11 mouse cellular contexts compared by ENCODE assay signal in genomic region chr9:31315983-31316382, GRCm38 (mm10). TPM values are rescaled to one million over a fixed set of nuclear protein-coding genes. Genes with fewer than 3 reads are reported as not detected.
DNase-seq lines count a peak whose midpoint lies in the region; ATAC-seq lines count a peak whose summit lies in the region.
"Had no signal": no experiment of that assay in that cellular context is flagged by ENCODE, and none has a peak within 500 bp of the region (broad histone marks: within the 10 kb centered on the region; RNA-seq: fewer than 3 reads in every experiment).

No protein-coding gene starts in this region.

- DNase-seq in forebrain, embryonic 14.5 days (ENCODE audit: low spot score): peak; percentile 50
- DNase-seq in forebrain, embryonic 11.5 days (ENCODE audit: low spot score): no peak
- DNase-seq in midbrain, embryonic 10.5 days (ENCODE audit: low spot score): no peak
- peak; percentile 52 for DNase-seq in retina, embryonic 14.5 days (ENCODE audit: low spot score)
- no peak for DNase-seq in heart, embryonic 10.5 days (ENCODE audit: low spot score)
- DNase-seq: embryo, embryonic 11 days; gastrocnemius, postnatal 10 days had no signal

- H3K36me3 ChIP-seq in forebrain, embryonic 14.5 days (ENCODE audit: control insufficient read depth, insufficient read depth, low read length): no peaks in the 10 kb centered on the region
- no peaks in the 10 kb centered on the region for H3K36me3 ChIP-seq in forebrain, embryonic 11.5 days (ENCODE audit: control insufficient read depth, insufficient read depth, low read length)
- 0 out of 2 replicates have a peak, but pooled peaks cover 3% of the 10 kb centered on the region for H3K36me3 ChIP-seq in midbrain, embryonic 13.5 days
- H3K36me3 ChIP-seq in midbrain, embryonic 10.5 days: no peaks in the 10 kb centered on the region; the same call in 1 of the 2 replicates
- no peaks in the 10 kb centered on the region for H3K36me3 ChIP-seq in hindbrain, embryonic 16.5 days (ENCODE audit: control insufficient read depth, insufficient read depth, low read length)
- peaks cover 2% of the 10 kb centered on the region; the same call in 1 of the 2 replicates for H3K36me3 ChIP-seq in heart, embryonic 10.5 days
- H3K36me3 ChIP-seq: lung, embryonic 15.5 days had no signal

- H3K4me1 ChIP-seq in forebrain, embryonic 14.5 days (ENCODE audit: control insufficient read depth, insufficient read depth, low read length): peaks cover under 1% of the 10 kb centered on the region; the same call in 1 of the 2 replicates
- H3K4me1 ChIP-seq in forebrain, embryonic 11.5 days (replicated peaks; ENCODE audit: control insufficient read depth, insufficient read depth, low read length): peaks cover under 1% of the 10 kb centered on the region; the same call in 1 of the 2 replicates
- peaks cover 17% of the 10 kb centered on the region for H3K4me1 ChIP-seq in midbrain, embryonic 13.5 days (replicated peaks)
- peaks cover 22% of the 10 kb centered on the region for H3K4me1 ChIP-seq in midbrain, embryonic 10.5 days
- peaks cover 2% of the 10 kb centered on the region for H3K4me1 ChIP-seq in hindbrain, embryonic 16.5 days (ENCODE audit: control insufficient read depth, insufficient read depth, low read depth, low read length)
- peaks cover 2% of the 10 kb centered on the region; the same call in 1 of the 2 replicates for H3K4me1 ChIP-seq in heart, embryonic 10.5 days
- H3K4me1 ChIP-seq: lung, embryonic 15.5 days had no signal

- H3K4me3 ChIP-seq in forebrain, embryonic 14.5 days (ENCODE audit: low read depth, low read length): no peak overlapping the region
- H3K4me3 ChIP-seq in forebrain, embryonic 11.5 days (ENCODE audit: low read depth, low read length): no peak overlapping the region
- no peak overlapping the region for H3K4me3 ChIP-seq in midbrain, embryonic 13.5 days (replicated peaks)
- H3K4me3 ChIP-seq in midbrain, embryonic 10.5 days: no peak overlapping the region
- no peak overlapping the region for H3K4me3 ChIP-seq in hindbrain, embryonic 16.5 days (ENCODE audit: low read length)
- no peak overlapping the region for H3K4me3 ChIP-seq in heart, embryonic 10.5 days
- H3K4me3 ChIP-seq: lung, embryonic 15.5 days had no signal

- H3K27ac ChIP-seq in forebrain, embryonic 14.5 days (ENCODE audit: low read depth, low read length): no peak overlapping the region
- H3K27ac ChIP-seq in forebrain, embryonic 11.5 days (ENCODE audit: low read depth, low read length): no peak overlapping the region
- peak overlapping the region; percentile 49 for H3K27ac ChIP-seq in midbrain, embryonic 13.5 days
- H3K27ac ChIP-seq in midbrain, embryonic 10.5 days (replicated peaks): no peak overlapping the region
- H3K27ac ChIP-seq in hindbrain, embryonic 16.5 days (ENCODE audit: low read depth, low read length): peak overlapping the region; percentile 47
- H3K27ac ChIP-seq in heart, embryonic 10.5 days: no peak overlapping the region
- H3K27ac ChIP-seq: lung, embryonic 15.5 days had no signal

- 60% methylated on average over 8 of the region's 8 CpGs for WGBS in forebrain, embryonic 14.5 days
- 66% methylated on average over 8 of the region's 8 CpGs for WGBS in forebrain, embryonic 11.5 days
- 34% methylated on average over 8 of the region's 8 CpGs for WGBS in midbrain, embryonic 13.5 days
- 78% methylated on average over 8 of the region's 8 CpGs for WGBS in midbrain, embryonic 10.5 days
- WGBS in hindbrain, embryonic 16.5 days: 24% methylated on average over 8 of the region's 8 CpGs
- 84% methylated on average over 8 of the region's 8 CpGs for WGBS in heart, embryonic 10.5 days

- no peak overlapping the region for H3K9ac ChIP-seq in forebrain, embryonic 14.5 days (ENCODE audit: low read length)
- no peak overlapping the region for H3K9ac ChIP-seq in forebrain, embryonic 11.5 days (ENCODE audit: low read length)
- H3K9ac ChIP-seq in midbrain, embryonic 13.5 days (replicated peaks): no peak overlapping the region
- 0 out of 2 replicates have a peak overlapping the region, but pooled peaks have one; percentile 19 for H3K9ac ChIP-seq in hindbrain, embryonic 16.5 days (ENCODE audit: low read depth, low read length)
- H3K9ac ChIP-seq: lung, embryonic 15.5 days had no signal

- peak; percentile 40; the same call in 1 of the 2 replicates for ATAC-seq in forebrain, embryonic 14.5 days
- no peak for ATAC-seq in forebrain, embryonic 11.5 days (replicated peaks; ENCODE audit: low FRiP score)
- ATAC-seq in midbrain, embryonic 13.5 days: peak; percentile 40; the same call in 1 of the 2 replicates
- ATAC-seq in hindbrain, embryonic 16.5 days: peak; percentile 95
- ATAC-seq in megakaryocyte-erythroid progenitor cell, adult 5-6 weeks (replicated peaks; ENCODE audit: low FRiP score, low TSS enrichment, poor library complexity, severe bottlenecking): no peak

- no peaks in the 10 kb centered on the region for H3K27me3 ChIP-seq in forebrain, embryonic 14.5 days (replicated peaks; ENCODE audit: control insufficient read depth, insufficient read depth, low read length)
- no peaks in the 10 kb centered on the region for H3K27me3 ChIP-seq in forebrain, embryonic 11.5 days (ENCODE audit: control insufficient read depth, insufficient read depth, low read length)
- no peaks in the 10 kb centered on the region for H3K27me3 ChIP-seq in midbrain, embryonic 13.5 days
- H3K27me3 ChIP-seq in midbrain, embryonic 10.5 days (ENCODE audit: low read depth, poor library complexity, severe bottlenecking): no peaks in the 10 kb centered on the region
- no peaks in the 10 kb centered on the region for H3K27me3 ChIP-seq in hindbrain, embryonic 16.5 days (replicated peaks; ENCODE audit: control insufficient read depth, insufficient read depth, low read length)
- H3K27me3 ChIP-seq in heart, embryonic 10.5 days (ENCODE audit: insufficient read depth, poor library complexity, severe bottlenecking): no peaks in the 10 kb centered on the region
- H3K27me3 ChIP-seq: lung, embryonic 15.5 days had no signal

- H3K9me3 ChIP-seq in forebrain, embryonic 14.5 days (replicated peaks; ENCODE audit: control insufficient read depth, low read length): no peaks in the 10 kb centered on the region
- H3K9me3 ChIP-seq in forebrain, embryonic 11.5 days (ENCODE audit: control insufficient read depth, low read length): no peaks in the 10 kb centered on the region
- H3K9me3 ChIP-seq in midbrain, embryonic 13.5 days: no peaks in the 10 kb centered on the region
- H3K9me3 ChIP-seq in midbrain, embryonic 10.5 days (replicated peaks): no peaks in the 10 kb centered on the region
- H3K9me3 ChIP-seq in hindbrain, embryonic 16.5 days (ENCODE audit: control insufficient read depth, low read length): no peaks in the 10 kb centered on the region
- no peaks in the 10 kb centered on the region for H3K9me3 ChIP-seq in heart, embryonic 10.5 days
- H3K9me3 ChIP-seq: lung, embryonic 15.5 days had no signal

- no peak overlapping the region for H3K4me2 ChIP-seq in forebrain, embryonic 14.5 days (ENCODE audit: low read length)
- no peak overlapping the region for H3K4me2 ChIP-seq in forebrain, embryonic 11.5 days (ENCODE audit: low read depth, low read length, severe bottlenecking)
- no peak overlapping the region for H3K4me2 ChIP-seq in midbrain, embryonic 13.5 days (replicated peaks)
- H3K4me2 ChIP-seq in hindbrain, embryonic 16.5 days (ENCODE audit: low read length): no peak overlapping the region
- H3K4me2 ChIP-seq: lung, embryonic 15.5 days had no signal

RNA-seq across cellular contexts. Expression of gene Prdm10, which starts 35.6 kb away (rescaled TPM):
- polyA plus RNA-seq in forebrain, embryonic 14.5 days (2014; fragmentation: Nextera tagmentation; extraction: Ambion mirVana): 7.3 and 9.7 TPM in 2 replicates
- 10.1 and 10.4 TPM in 2 replicates for polyA plus RNA-seq in forebrain, embryonic 11.5 days (2014; fragmentation: Nextera tagmentation; extraction: Ambion mirVana)
- 9.1 and 9.5 TPM in 2 replicates for polyA plus RNA-seq in midbrain, embryonic 13.5 days (2015; fragmentation: Nextera tagmentation; extraction: Ambion mirVana)
- polyA plus RNA-seq in midbrain, embryonic 10.5 days (2016; fragmentation: Nextera tagmentation; extraction: Ambion mirVana): 7.3 and 8.7 TPM in 2 replicates
- polyA plus RNA-seq in hindbrain, embryonic 16.5 days (2015; fragmentation: Nextera tagmentation; extraction: Ambion mirVana): 7.0 and 8.2 TPM in 2 replicates
- polyA plus RNA-seq in heart, embryonic 10.5 days (2016; fragmentation: Nextera tagmentation; extraction: Ambion mirVana): 5.3 and 5.6 TPM in 2 replicates
- total RNA-seq in megakaryocyte-erythroid progenitor cell, adult 5-6 weeks (2014; fragmentation: Nextera tagmentation): 14.0 and 20.2 TPM in 2 replicates
- 8.8 and 10.1 TPM in 2 replicates for total RNA-seq in megakaryocyte-erythroid progenitor cell, adult 5-6 weeks (2017)

Comparison
In these comparisons a context has a peak if more than half of its experiments do, and no peak if none do; other contexts are left out.
1. ATAC-seq: peak in forebrain, embryonic 14.5 days (single experiment), midbrain, embryonic 13.5 days (single experiment) and hindbrain, embryonic 16.5 days (single experiment); none in forebrain, embryonic 11.5 days (single experiment) and megakaryocyte-erythroid progenitor cell, adult 5-6 weeks (single experiment).
2. DNase-seq: peak in forebrain, embryonic 14.5 days (single experiment) and retina, embryonic 14.5 days (single experiment); none in forebrain, embryonic 11.5 days (single experiment), midbrain, embryonic 10.5 days (single experiment) and heart, embryonic 10.5 days (single experiment).
3. H3K27ac ChIP-seq: peak in midbrain, embryonic 13.5 days (single experiment) and hindbrain, embryonic 16.5 days (single experiment); none in forebrain, embryonic 14.5 days (single experiment), forebrain, embryonic 11.5 days (single experiment), midbrain, embryonic 10.5 days (single experiment) and heart, embryonic 10.5 days (single experiment).